Mouse (Mus musculus): ENCODE results near the gene Celsr1.

GRCm38 (mm10) chr15:86034781-86035360 lies 1.3 kb upstream of the Celsr1 start:
- no peak for TF ChIP-seq CTCF (IDR thresholded peaks at IDR 0.05; ENCODE audit: borderline replicate concordance, control insufficient read depth, extremely low read depth, insufficient read depth, low read length, poor library complexity)
- no peak for TF ChIP-seq POLR2A (IDR thresholded peaks at IDR 0.05; ENCODE audit: control insufficient read depth, extremely low read depth, insufficient read depth, low read length, poor library complexity)
